Mouse (Mus musculus) cerebellum, adult (tissue): ENCODE results near the gene Vipr2.

Experiments used
- ATAC-seq: cut with Nextera tagmentation; 2 replicates; pipeline ENCODE4 v1.9.2; 2017; ENCODE audit warnings: mild to moderate bottlenecking, moderate library complexity, mixed read lengths; ENCODE audit not compliant: insufficient number of reproducible peaks, low FRiP score, low TSS enrichment

Gene Vipr2

DNA sequence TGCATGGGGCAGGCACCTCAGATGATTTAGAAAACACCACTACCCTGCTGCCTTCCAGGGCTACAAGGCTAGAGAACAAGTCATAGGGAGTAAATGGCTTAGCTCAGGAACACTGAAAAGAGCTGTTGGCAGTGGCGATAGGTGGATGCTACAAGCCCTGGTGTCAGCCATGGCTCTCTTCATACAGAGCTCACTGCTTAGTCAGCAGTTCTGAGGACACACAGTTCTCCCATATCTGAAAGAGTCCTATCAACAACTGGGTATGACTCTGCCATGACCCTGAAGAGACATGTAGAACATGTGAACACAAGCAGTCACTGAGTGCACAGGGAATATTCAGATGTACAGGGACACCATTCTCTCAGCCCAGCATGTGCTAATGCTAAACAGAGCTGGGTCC lies 68.2 kb downstream of the Vipr2 start:
- ATAC-seq = no peak

DNA sequence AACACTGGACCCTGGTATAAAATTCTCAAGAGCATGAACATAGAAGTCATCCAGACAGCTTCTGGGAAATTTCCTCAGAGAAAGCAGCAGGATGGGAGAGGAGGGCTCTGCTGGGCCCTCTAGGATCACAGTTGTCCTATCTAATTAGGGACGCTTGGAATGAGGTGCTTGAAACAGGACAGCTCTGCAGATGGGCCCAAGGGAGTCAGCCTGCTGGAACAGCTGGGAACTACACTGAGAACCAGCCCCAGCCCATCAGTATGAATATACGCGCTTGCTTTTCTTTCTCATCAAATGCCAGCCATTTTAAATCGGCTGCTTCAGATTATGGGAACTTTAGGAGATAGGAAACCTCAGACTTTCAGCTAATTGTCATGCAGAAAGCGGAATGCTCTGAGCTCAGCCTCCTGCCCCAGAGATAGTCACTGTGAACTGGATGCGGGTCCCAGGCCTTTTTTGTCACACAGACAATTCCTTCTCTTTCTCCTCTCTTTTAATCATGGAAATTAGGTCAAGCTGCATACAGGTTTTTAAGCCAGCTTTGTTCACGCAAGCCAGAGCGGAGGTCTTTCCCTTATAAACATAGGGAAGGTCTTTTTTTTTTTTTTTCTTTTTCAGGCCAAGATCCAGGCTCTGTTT lies 69.6 kb downstream of the Vipr2 start:
- ATAC-seq = no peak

DNA sequence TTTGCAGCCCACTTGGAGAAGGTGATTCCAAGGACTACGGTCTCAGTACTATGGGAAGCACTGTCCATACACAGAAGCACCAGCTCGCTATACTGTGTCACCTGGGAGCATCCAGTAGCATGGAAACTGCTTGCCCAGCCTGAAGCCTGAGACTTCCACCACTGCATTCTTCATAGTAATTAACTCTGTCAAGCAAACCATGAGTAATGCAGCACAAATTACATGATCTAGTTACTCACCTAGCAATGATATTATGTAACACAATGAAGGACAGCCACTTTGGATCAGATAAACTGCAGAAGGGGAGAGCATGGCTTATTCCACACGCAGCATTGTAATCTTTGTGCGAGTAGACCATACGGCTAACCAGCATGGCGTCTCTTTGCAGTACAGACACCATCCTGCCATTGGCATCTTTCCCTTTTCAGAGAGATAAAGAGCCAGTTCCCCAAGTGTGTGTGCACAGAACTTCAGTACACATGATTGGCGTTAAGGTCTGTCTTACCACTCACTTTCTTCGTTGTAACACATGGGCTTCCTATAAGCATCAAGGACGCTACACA lies 75.4 kb downstream of the Vipr2 start:
- ATAC-seq = peak; percentile 74

DNA sequence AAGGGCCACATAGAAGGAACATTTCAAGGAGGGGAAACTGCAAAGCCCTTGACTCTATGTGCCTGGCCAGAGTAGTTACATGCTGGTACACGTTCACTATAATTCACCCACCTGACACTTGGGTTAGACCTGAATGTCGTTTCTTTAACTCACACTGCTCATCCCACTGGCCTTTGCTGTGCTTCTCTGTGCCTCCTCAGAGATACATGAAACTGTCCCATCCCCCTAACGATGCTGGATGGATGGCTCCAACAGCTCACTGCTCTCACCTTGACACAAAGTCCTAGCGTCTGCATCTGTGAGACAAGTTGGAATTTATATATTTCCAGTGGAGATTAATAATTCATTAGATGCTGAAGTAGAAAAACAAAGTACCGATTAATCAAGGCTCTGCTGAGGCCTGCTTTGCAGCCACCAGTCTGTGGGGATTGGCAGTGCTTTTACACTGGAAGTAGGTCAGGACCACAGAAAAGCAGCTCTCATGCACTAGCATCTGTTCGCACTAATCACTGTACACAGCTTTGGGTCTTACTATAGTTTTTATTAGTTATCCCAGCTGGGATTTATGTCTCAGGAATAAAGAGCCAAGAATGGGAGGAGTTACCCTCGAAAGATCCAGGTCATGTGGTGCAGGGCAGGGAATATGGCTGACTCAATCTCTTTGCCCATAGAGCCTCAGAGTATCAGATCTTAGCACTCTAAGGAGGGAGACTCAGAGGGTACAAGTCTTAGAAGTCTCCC lies 79.4 kb downstream of the Vipr2 start:
- no peak for ATAC-seq

DNA sequence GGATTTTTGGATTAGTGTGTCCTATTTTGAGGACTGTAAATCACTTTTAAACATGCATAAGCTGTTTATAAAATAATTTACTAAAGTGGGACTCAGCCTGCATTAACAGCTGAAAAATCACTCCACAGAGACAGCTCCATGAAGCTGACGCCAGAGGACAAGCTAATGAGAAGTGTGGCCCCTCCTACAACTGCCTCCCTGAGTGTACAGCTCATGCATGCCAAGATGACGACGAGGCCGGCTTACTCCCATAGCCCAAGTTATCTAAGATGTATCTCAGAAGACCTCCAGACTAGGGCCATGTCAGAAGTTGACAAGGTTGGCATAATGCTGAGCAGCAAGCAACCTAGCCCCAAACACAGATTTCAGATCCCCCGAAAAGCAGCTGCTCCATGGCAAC lies 81.7 kb downstream of the Vipr2 start:
- ATAC-seq = no peak

DNA sequence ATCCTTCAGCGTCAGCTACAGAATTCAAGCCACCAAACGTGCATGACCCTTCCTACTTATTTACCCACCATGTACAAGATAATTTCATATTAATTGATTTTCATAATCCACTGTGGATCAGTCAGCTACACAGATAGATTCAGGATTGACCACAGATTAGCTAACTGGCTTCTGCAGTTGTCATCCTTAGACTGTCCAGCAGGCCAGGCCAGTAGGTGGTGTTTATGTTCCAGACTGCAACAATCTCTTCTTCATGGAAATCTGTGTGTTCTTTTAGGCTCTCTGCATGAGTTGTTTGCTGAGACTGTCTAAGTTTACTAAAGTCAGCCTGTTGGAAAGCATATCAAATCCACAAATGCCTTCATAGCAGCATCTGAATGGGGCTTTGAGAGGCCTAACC lies 82.2 kb downstream of the Vipr2 start:
- ATAC-seq = no peak

DNA sequence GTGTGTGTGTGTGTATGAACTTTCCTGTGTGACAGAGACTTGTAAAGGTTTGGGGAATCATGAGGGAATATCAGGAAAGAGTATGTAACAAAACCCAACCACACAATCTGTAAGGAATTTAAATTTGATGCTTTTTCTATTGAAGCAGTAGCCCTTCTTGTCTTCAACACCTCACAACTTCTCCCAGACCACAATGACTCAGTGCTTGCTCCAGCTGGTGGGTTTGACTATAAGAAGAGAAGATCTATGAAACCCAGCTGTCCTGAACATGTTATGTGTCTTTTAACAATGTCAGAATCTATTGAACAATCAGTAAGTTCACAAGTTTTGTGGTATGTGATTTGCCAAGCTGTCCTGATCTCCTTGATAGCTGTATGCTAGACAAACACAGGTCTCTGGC lies 87.8 kb downstream of the Vipr2 start:
- no peak for ATAC-seq

DNA sequence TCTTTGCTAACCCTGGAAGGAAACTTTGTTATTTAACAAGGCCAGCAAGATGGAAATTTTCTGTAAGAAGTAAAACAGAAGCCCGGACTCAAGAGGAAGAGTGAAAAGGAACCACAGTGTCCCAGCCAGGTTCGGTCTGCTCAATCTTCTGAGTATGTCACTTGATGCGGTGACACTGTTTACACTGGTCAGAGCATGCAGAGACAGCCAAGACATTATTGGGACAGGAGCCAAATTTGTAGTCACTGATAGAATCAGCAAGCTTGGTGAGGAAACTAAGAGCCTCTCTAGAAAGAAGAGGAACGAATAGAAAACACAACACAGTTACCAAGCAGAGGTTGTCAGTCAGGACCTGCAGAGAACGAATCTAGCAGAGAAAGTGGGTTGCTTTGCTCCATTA lies 92.1 kb downstream of the Vipr2 start:
- 0 out of 2 replicates have a peak, but pooled peaks have one; percentile 56 for ATAC-seq

DNA sequence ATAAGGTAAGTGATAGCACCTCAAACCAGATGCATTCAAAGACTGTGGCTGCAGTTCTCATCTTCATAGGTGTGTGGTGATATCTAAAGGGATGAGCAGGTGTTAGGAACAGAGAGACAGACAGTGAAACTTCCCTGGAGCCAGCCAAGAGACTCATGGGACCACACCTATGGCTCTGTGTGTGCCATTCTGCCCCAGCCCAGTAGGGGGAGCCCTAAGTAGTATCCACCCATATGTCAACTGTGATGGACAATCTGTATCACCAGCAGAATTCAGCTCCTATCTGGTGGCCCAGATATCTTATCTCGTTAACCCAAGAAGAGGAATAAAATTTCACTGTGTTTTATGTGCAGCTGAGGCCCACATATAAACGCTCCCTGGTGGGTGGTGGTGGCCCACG lies 99.4 kb downstream of the Vipr2 start:
- ATAC-seq = no peak

DNA sequence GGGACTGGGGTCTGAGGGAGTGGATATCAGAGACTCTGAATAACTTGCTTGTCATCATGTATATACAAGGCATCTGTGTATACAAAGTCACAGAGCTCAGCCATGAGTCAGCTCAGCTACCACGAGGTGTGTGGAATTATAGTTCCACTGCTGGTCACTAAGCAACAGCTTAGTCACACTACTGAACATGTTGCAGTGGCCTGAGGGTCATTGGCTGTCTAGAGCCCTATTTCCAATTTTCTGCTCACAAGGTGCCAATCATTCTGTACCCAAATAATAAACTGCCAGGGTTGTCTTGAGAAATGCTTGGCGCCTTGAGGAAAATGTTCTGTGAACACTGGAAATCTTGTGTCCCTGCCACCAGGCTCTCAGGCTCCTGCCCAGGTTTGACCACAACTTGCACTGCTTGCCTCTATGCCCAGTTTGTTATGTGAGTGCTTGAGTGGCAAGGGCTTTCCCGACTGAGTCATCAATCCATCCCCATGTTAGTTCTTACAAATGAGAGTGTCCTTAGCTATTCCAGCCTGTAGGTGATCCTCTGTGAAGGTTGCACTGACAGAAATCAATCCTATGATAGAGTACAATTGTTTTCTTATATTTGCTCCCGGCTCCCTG lies 104.0 kb downstream of the Vipr2 start:
- no peak for ATAC-seq

DNA sequence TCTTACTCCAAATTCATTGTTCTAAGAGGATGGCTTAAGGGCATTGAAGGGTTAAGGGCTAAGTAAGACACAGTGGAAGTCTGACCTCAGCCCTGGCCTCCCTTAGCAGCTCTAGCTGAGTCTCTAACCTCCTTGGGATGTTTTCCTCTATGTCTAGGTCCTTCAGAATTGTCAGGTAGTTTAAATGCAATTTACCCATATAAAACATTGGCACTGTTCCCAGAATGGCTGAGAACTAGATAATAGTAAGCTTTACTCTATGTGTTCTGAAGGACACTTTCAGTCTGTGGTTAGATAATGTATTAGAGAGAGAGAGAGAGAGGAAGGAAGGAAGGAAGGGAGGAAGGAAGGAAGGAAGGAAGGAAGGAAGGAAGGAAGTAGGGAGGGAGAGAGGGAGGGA lies 104.8 kb downstream of the Vipr2 start:
- no peak for ATAC-seq

DNA sequence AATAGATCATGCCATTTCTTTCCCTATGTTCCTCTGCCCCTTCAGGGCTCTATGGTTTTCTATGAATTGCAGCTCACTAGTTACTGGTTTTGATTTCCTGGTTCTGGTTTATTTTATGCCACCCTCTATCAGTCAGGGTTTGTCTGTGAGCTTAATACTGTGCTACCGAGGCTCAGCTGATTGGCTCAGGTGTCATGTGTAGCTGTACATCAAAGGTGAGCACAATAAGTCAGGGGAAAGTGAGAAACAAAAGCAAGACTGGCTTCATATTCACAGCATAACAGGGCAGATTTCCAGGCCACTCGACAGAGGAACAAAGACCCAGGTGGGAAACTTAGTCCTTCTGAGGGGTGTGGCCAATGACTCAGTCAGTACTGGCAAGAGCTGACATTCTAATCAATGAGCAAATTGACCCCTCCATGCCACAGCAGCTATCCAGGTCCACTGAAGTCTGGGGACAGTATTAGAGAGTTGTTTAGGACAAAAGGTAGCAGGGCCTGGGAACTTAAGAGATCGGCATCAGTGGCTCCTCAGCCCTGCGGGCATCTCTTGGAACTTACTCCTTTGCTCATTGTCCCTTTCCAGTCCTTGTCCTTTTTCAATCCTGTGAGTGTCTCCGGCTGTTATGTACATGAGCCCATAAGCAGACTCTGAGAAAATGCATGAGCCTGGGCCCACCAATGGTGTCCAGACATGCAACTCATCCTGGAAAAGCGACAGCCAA lies 105.8 kb downstream of the Vipr2 start:
- no peak for ATAC-seq

DNA sequence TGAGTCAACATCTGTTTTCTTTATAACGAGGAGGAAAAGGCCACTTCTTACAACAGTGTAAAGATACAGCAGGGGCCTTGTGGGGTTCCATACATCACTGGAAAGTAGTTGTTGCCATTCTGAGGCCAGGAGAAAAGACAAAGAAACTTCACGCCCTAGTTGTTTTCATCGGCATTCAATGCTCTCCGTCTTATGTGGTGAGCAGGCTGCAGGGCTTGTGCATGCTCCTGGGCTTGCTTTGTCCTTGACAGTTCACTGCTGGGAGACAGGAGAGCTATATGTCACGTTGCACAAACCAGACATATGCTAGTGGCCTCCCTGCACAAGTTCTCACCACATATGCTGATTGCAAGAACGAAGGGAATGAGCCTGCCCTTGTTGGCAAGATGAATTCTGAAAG lies 116.4 kb downstream of the Vipr2 start:
- ATAC-seq = 0 out of 2 replicates have a peak, but pooled peaks have one; percentile 28

DNA sequence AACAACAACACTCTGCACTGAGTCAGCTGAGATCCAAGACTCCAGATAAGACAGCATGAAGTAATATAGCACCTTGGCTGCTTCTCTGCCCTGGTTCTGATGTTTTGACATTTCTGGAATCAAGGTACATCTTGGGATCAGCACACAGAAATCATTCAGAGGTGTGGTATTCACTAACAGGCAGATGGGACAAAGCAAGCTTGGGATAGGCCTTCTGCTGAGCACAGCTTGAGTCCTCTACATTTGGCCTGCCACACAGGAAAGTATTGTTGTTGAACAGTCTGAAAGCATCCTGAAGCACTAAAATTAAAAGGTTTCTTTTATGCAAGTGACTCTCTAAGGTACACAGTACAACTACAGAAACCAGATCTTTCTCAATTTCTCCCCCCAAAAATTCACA lies 117.1 kb downstream of the Vipr2 start:
- ATAC-seq = peak; percentile 84
